Mouse (Mus musculus) limb, embryonic 10.5 days (tissue): ENCODE measurements at regions not wholly inside any gene's neighbourhood (a gene's known extent, or its start where the extent isn't known, plus 50 kb on each side); places are given as distances from the start of the nearest gene placed in this dataset.

ENCODE experiments used
- DNase-seq: peaks from one replicate; pipeline ENCODE4 v3.0.0-alpha.2; 2017; ENCODE audit warnings: low spot score
- H3K27ac ChIP-seq: fragments of 300-500 bp; sonication (generic); 2 replicates; pipeline ENCODE4 v1.5.1; 2016; ENCODE audit warnings: mild to moderate bottlenecking
- H3K27me3 ChIP-seq: fragments of 300-500 bp; sonication (generic); 2 replicates; pipeline ENCODE4 v1.6.1; 2016; ENCODE audit warnings: low read depth, mild to moderate bottlenecking; ENCODE audit not compliant: poor library complexity, severe bottlenecking
- H3K36me3 ChIP-seq: fragments of 300-500 bp; sonication (generic); 2 replicates; pipeline ENCODE4 v1.6.1; 2016; ENCODE audit warnings: mild to moderate bottlenecking, moderate library complexity
- H3K4me1 ChIP-seq: fragments of 300-500 bp; sonication (generic); 2 replicates; pipeline ENCODE4 v1.6.1; 2016
- H3K4me3 ChIP-seq: fragments of 300-500 bp; sonication (generic); 2 replicates; pipeline ENCODE4 v1.5.1; 2016; ENCODE audit warnings: mild to moderate bottlenecking, moderate library complexity
- H3K9me3 ChIP-seq: fragments of 300-500 bp; sonication (generic); replicated peaks from 2 replicates; pipeline ENCODE4 v1.6.1; 2016; ENCODE audit warnings: mild to moderate bottlenecking
- WGBS: fragments of 180-500 bp; shearing (Covaris S2); methylation state at CpG from one replicate; pipeline ENCODE4 v1.1.7; 2016; 5-methylcytosine and 5-hydroxymethylcytosine counted together

GRCm38 (mm10) chr4:33721971-33722370, 202.4 kb upstream of the Cnr1 start:
- DNase-seq = no peak
- Histone ChIP-seq H3K4me1 (no peaks in the 10 kb centered on the region), H3K4me3 (no peak overlapping the region), H3K9me3 (no peaks in the 10 kb centered on the region), H3K27ac (no peak overlapping the region), H3K36me3 (no peaks in the 10 kb centered on the region), H3K27me3 (no peaks in the 10 kb centered on the region)
- 93% methylated on average over 4 of the region's 4 CpGs for WGBS

DNA sequence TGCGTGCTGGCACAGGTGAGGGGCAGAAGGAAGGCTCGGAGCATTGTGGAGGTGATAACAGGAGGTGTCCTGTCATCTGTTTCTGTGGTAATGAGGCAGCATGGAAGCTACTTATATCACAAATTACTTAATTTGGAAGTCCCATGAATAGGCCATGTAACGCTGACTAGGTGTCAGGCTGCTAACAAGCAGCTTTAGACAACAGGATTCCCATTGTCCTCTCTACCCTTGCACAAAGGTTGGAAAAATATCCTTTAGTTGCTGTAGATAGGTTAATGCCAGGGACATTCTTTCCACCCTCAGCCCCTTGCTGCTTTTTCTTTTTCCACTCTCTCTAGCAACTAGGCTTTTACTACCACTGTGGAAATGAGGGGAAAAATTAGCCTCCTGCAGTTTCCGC, 192.6 kb upstream of the Cnr1 start:
- H3K27ac ChIP-seq = no peak overlapping the region
- no peak overlapping the region for H3K4me3 ChIP-seq
- peaks cover 19% of the 10 kb centered on the region for H3K4me1 ChIP-seq
- 89% methylated on average over 4 of the region's 4 CpGs for WGBS
- no peaks in the 10 kb centered on the region for H3K27me3 ChIP-seq
- no peaks in the 10 kb centered on the region for H3K36me3 ChIP-seq
- H3K9me3 ChIP-seq = no peaks in the 10 kb centered on the region
- no peak for DNase-seq

DNA sequence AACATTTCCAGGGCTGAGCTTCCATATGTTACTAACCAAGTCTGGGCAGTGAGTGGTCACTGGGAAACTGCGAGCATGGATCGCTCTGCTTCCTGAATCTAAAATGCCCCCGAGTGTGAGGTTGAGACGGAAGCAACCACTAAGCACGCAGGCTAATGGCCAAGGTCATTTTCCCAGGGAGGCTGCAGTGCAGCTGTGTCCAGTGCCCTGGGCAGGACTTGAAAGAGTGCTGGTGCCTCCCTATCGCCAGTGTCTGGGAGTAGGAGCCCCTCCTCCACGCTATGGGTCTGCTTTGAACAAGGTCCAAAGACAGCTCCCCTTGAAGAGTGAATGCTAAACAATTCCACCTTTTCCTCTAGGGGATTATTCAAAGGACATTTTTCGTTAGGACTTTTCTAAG, 189.5 kb upstream of the Cnr1 start:
- DNase-seq = no peak
- Histone ChIP-seq H3K27ac (0 out of 2 replicates have a peak overlapping the region, but pooled peaks have one; percentile 1), H3K4me1 (peaks cover 21% of the 10 kb centered on the region), H3K36me3 (no peaks in the 10 kb centered on the region), H3K4me3 (no peak overlapping the region), H3K9me3 (no peaks in the 10 kb centered on the region), H3K27me3 (no peaks in the 10 kb centered on the region)
- WGBS = 39% methylated on average over 8 of the region's 8 CpGs

DNA sequence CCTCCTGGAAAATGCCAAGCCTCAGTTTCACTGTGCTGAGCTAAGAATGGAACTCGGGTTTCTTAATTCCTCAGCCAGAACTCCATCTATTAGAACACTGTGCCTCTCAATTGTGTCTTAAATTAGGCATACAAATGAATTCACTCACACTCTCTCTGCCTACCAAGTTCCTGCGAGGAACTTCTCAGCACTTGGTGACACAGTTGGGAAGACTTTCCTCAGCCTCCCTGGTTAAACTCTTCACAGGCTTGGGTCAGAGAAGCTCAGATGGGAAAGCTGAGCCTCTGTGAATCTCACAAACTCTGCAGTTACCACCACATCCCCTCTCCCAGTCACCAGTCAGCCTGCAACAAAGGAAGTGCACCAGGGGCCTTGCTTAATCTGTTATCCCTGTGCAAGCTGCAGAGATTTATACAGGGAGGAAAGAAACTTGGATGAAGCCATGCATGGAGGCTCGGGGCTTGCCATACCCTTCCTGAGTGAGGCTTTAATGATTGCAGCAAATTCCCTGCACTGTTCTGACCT, 188.9 kb upstream of the Cnr1 start:
- Histone ChIP-seq H3K4me1 (peaks cover 21% of the 10 kb centered on the region), H3K27me3 (no peaks in the 10 kb centered on the region), H3K9me3 (no peaks in the 10 kb centered on the region), H3K27ac (peak overlapping the region; percentile 32; the same call in 1 of the 2 replicates), H3K4me3 (no peak overlapping the region), H3K36me3 (no peaks in the 10 kb centered on the region)
- no peak for DNase-seq
- WGBS = 62% methylated on average over 3 of the region's 3 CpGs

DNA sequence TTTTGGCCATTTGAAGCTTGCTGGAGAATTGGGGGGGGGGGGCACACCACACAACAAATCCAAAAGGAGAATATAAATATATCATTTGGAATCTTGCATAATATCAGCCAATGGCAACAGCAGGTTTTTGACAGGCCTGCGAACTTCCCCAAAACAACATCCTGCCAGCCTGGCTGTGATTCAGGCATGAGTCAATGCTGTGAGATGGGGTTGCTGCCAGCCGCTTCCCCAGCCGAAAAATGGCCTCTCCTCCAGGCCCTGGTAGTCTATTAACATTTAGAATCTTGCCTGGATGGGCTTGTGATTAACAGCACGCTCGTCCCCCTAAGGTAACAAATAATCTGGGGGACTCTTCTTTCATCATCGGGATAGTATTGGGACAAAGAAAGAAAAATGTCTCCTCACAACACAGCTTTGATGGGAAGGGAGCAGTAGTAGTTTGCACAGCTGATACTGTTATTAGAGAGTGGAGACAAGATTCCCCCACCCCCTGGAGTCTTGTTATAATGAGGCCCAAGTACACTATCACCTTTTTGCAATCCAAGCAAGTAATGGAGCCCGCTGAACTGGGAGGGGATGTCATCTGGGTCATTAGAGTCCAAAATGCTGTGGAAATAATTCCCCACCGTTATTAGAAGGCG, 188.2 kb upstream of the Cnr1 start:
- H3K36me3 ChIP-seq = no peaks in the 10 kb centered on the region
- H3K4me1 ChIP-seq = peaks cover 21% of the 10 kb centered on the region
- DNase-seq = no peak
- no peaks in the 10 kb centered on the region for H3K9me3 ChIP-seq
- no peak overlapping the region; the same call in 1 of the 2 replicates for H3K27ac ChIP-seq
- H3K4me3 ChIP-seq = no peak overlapping the region
- H3K27me3 ChIP-seq = no peaks in the 10 kb centered on the region
- WGBS = 84% methylated on average over 9 of the region's 9 CpGs

DNA sequence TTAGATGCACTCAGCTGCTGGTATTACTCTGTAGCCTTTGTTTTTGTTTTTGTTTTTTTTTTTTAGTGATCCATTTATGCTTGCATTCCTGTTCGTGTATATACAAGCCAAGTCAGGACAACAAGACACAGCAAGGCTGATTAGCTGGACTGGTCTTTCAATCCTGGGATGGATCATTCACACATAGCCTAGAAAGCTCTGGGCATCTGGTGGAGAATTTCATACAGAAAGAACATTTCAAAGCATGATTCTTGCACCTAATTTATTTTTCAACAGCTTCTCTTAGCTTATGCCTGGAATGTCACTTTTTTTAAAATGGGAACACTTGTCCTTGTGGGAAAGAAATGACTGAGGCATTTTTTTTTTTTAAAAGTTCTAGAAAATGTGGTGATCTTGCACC, 187.1 kb upstream of the Cnr1 start:
- Histone ChIP-seq H3K9me3 (no peaks in the 10 kb centered on the region), H3K4me1 (peaks cover 17% of the 10 kb centered on the region), H3K36me3 (no peaks in the 10 kb centered on the region), H3K4me3 (no peak overlapping the region), H3K27ac (no peak overlapping the region), H3K27me3 (no peaks in the 10 kb centered on the region)
- WGBS = 68% methylated on average over 1 of the region's 1 CpGs
- DNase-seq = no peak

GRCm38 (mm10) chr4:33737859-33738417, 186.5 kb upstream of the Cnr1 start:
- no peaks in the 10 kb centered on the region for H3K27me3 ChIP-seq
- H3K9me3 ChIP-seq = no peaks in the 10 kb centered on the region
- H3K4me3 ChIP-seq = no peak overlapping the region
- 67% methylated on average over 8 of the region's 8 CpGs for WGBS
- no peak for DNase-seq
- no peaks in the 10 kb centered on the region for H3K36me3 ChIP-seq
- no peak overlapping the region for H3K27ac ChIP-seq
- H3K4me1 ChIP-seq = peaks cover 17% of the 10 kb centered on the region

GRCm38 (mm10) chr4:33739211-33739904, 185.0 kb upstream of the Cnr1 start:
- no peak for DNase-seq
- Histone ChIP-seq H3K27me3 (no peaks in the 10 kb centered on the region), H3K4me3 (no peak overlapping the region), H3K36me3 (no peaks in the 10 kb centered on the region), H3K27ac (no peak overlapping the region), H3K9me3 (no peaks in the 10 kb centered on the region), H3K4me1 (peaks cover 17% of the 10 kb centered on the region)
- 74% methylated on average over 8 of the region's 8 CpGs for WGBS

DNA sequence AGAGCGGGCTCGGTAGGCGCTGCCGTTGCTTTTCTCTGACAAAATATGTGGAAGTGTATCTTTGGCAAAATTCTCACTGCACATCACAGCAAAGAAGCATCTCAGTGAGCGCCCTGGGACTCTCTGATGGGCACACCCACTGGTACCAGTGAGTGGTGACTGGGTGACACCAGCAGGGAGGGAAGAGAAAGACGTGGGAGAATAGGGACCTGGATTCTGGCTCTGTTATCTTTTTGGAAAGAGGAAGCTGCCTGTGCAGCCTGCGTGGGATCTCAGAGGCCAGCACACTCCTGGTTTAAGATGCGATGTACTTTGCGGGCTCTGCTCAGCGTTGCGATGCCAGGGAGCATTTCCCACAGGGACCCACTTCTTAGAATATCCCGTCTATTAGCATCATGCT, 183.4 kb upstream of the Cnr1 start:
- Histone ChIP-seq H3K4me3 (no peak overlapping the region), H3K9me3 (no peaks in the 10 kb centered on the region), H3K4me1 (peaks cover 4% of the 10 kb centered on the region; the same call in 1 of the 2 replicates), H3K27me3 (no peaks in the 10 kb centered on the region), H3K27ac (no peak overlapping the region), H3K36me3 (no peaks in the 10 kb centered on the region)
- 90% methylated on average over 12 of the region's 12 CpGs for WGBS
- no peak for DNase-seq

- 86% methylated on average over 3 of the region's 3 CpGs for WGBS
These were observed 179.2 kb upstream of the Cnr1 start for GRCm38 (mm10) chr4:33745180-33745579.

DNA sequence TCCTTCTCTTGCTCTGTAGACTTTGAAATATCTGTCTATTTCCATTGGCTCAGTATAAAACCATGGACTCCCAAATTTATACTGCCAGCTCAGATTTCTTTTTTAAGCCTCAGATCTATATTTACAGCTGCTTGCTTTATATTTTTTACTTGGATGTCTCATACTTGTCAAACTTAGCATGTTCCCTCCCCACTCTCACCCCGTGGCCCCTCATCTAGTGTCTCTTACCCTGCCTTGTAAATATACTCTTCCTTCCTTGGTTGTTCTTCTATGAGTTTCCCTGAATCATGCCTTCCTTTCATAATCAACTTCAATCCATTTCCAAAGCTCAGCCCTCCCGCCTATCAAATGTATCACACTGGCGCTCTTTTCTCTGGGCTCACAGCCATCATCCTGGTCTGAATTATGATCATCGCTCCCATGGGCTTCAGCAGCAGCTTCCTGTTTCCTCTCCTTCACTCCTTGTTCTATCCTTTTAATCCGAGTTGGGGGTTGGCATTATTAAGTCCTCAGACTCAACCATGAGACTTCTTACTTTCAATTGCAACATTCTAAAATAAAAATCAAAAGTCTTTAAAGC, 177.0 kb upstream of the Cnr1 start:
- 92% methylated on average over 5 of the region's 5 CpGs for WGBS
- no peak overlapping the region for H3K27ac ChIP-seq
- DNase-seq = no peak
- no peaks in the 10 kb centered on the region for H3K4me1 ChIP-seq
- no peaks in the 10 kb centered on the region for H3K9me3 ChIP-seq
- no peak overlapping the region for H3K4me3 ChIP-seq
- H3K36me3 ChIP-seq = no peaks in the 10 kb centered on the region
- no peaks in the 10 kb centered on the region for H3K27me3 ChIP-seq

More at GRCm38 (mm10) chr4:33745180-33745579, 179.2 kb upstream of the Cnr1 start:
- Histone ChIP-seq H3K27ac (no peak overlapping the region), H3K36me3 (no peaks in the 10 kb centered on the region), H3K4me1 (no peaks in the 10 kb centered on the region), H3K27me3 (no peaks in the 10 kb centered on the region), H3K9me3 (no peaks in the 10 kb centered on the region), H3K4me3 (no peak overlapping the region)
- DNase-seq = no peak

GRCm38 (mm10) chr4:33767721-33768120, 156.7 kb upstream of the Cnr1 start:
- H3K4me3 ChIP-seq = no peak overlapping the region

GRCm38 (mm10) chr4:33786027-33786426, 138.4 kb upstream of the Cnr1 start:
- no peak overlapping the region for H3K4me3 ChIP-seq
- 96% methylated on average over 4 of the region's 4 CpGs for WGBS
- no peaks in the 10 kb centered on the region for H3K36me3 ChIP-seq
- H3K27ac ChIP-seq = no peak overlapping the region
- H3K4me1 ChIP-seq = no peaks in the 10 kb centered on the region
- no peaks in the 10 kb centered on the region for H3K9me3 ChIP-seq
- no peaks in the 10 kb centered on the region for H3K27me3 ChIP-seq
- DNase-seq = no peak

More at GRCm38 (mm10) chr4:33767721-33768120, 156.7 kb upstream of the Cnr1 start:
- no peaks in the 10 kb centered on the region for H3K4me1 ChIP-seq
- no peaks in the 10 kb centered on the region for H3K9me3 ChIP-seq
- H3K36me3 ChIP-seq = no peaks in the 10 kb centered on the region
- H3K27me3 ChIP-seq = no peaks in the 10 kb centered on the region
- no peak overlapping the region for H3K27ac ChIP-seq
- 72% methylated on average over 2 of the region's 2 CpGs for WGBS
- no peak for DNase-seq
